Comparison of ENCODE assay signal across 8 mouse cellular contexts in the genomic region with DNA sequence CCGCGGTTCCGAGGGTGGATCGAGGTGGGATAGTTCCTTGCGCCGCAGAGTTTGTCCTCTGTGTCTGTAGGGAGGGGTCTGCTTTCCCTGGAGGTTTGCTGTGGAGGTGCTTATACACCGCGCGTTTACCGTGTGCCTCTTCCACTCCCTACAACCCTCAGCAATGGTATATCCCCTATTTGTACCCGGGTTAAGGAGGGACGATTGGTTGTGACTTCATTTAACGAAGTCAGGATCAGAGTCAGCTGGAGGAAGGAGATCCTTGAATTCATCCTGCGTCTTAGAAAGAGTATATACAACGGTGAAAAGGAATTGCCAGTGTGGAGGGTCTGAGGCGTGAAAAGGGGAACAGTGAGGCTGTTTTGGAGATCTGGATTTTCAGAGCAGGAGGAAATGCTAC. TPM values are rescaled to one million over a fixed set of nuclear protein-coding genes. Genes with fewer than 3 reads are reported as not detected.
DNase-seq lines count a peak whose midpoint lies in the region; ATAC-seq and TF ChIP-seq lines count a peak whose summit lies in the region.

No protein-coding gene starts in this region.

- no peak for DNase-seq in left cerebral cortex, adult 2 months (ENCODE audit: extremely low spot score in 1 of 2, low spot score in 2 of 2)
- DNase-seq in left cerebral cortex, postnatal 25 days (ENCODE audit: low spot score in 2 of 2), result no peak
- no peak for DNase-seq in layer of hippocampus, postnatal 14 days (ENCODE audit: low spot score in 2 of 2)
- no peak for DNase-seq in embryo, embryonic 10.5 days (ENCODE audit: low spot score)
- no peak for DNase-seq in retina, postnatal 1 day

- peaks cover 35% of the 10 kb centered on the region for H3K4me1 ChIP-seq in embryonic facial prominence, embryonic 12.5 days
- peaks cover 24% of the 10 kb centered on the region for H3K4me1 ChIP-seq in intestine, embryonic 15.5 days (replicated peaks)

- 2% methylated on average over 16 of the region's 16 CpGs for WGBS in embryonic facial prominence, embryonic 12.5 days
- 1% methylated on average over 16 of the region's 16 CpGs for WGBS in intestine, embryonic 15.5 days

- peaks cover 32% of the 10 kb centered on the region for H3K79me2 ChIP-seq in myocyte (ENCODE audit: control insufficient read depth, insufficient read depth)

- no peak for TF ChIP-seq POLR2A in myocyte (IDR thresholded peaks at IDR 0.05; ENCODE audit: insufficient read length, low read depth)

- H3K36me3 ChIP-seq in embryonic facial prominence, embryonic 12.5 days, result peaks cover 13% of the 10 kb centered on the region
- H3K36me3 ChIP-seq in intestine, embryonic 15.5 days, result peaks cover 4% of the 10 kb centered on the region; the same call in 1 of the 2 replicates
- H3K36me3 ChIP-seq in myocyte (ENCODE audit: control insufficient read depth, insufficient read depth), result no peaks in the 10 kb centered on the region

- H3K4me2 ChIP-seq in embryonic facial prominence, embryonic 12.5 days (replicated peaks), result peak overlapping the region; percentile 99
- H3K4me2 ChIP-seq in intestine, embryonic 15.5 days (replicated peaks), result peak overlapping the region; percentile 94
- peak overlapping the region; percentile 90 for H3K4me2 ChIP-seq in myocyte (ENCODE audit: low read depth)

- intact Hi-C loops in left cerebral cortex, adult 2 months (cut with DNase I), result no loop called here
- intact Hi-C loops in left cerebral cortex, postnatal 25 days (cut with DNase I), result no loop called here

- no peak for ATAC-seq in embryonic facial prominence, embryonic 12.5 days (ENCODE audit: insufficient number of reproducible peaks, insufficient read depth, low FRiP score, low TSS enrichment)
- no peak for ATAC-seq in intestine, embryonic 15.5 days

- peak overlapping the region; percentile 13 for H3ac ChIP-seq in myocyte (ENCODE audit: control insufficient read depth, insufficient read length)

- H3K9ac ChIP-seq in embryonic facial prominence, embryonic 12.5 days, result peak overlapping the region; percentile 94
- H3K9ac ChIP-seq in intestine, embryonic 15.5 days, result peak overlapping the region; percentile 76

- peak overlapping the region; percentile 67 for H3K4me3 ChIP-seq in left cerebral cortex, adult 2 months
- peak overlapping the region; percentile 91 for H3K4me3 ChIP-seq in embryonic facial prominence, embryonic 12.5 days
- H3K4me3 ChIP-seq in intestine, embryonic 15.5 days (replicated peaks), result peak overlapping the region; percentile 64
- H3K4me3 ChIP-seq in myocyte, result peak overlapping the region; percentile 89

- H3K27me3 ChIP-seq in embryonic facial prominence, embryonic 12.5 days, result no peaks in the 10 kb centered on the region
- no peaks in the 10 kb centered on the region for H3K27me3 ChIP-seq in intestine, embryonic 15.5 days (replicated peaks)
- H3K27me3 ChIP-seq in myocyte (ENCODE audit: control insufficient read depth, insufficient read depth, insufficient read length), result no peaks in the 10 kb centered on the region

- H3K27ac ChIP-seq in left cerebral cortex, adult 2 months, result peak overlapping the region; percentile 80
- peak overlapping the region; percentile 36; the same call in 1 of the 2 replicates for H3K27ac ChIP-seq in embryonic facial prominence, embryonic 12.5 days
- peak overlapping the region; percentile 77 for H3K27ac ChIP-seq in intestine, embryonic 15.5 days

- no peaks in the 10 kb centered on the region for H3K9me3 ChIP-seq in embryonic facial prominence, embryonic 12.5 days
- no peaks in the 10 kb centered on the region for H3K9me3 ChIP-seq in intestine, embryonic 15.5 days

- TF ChIP-seq CTCF in left cerebral cortex, adult 2 months (IDR thresholded peaks at IDR 0.05), result no peak

TF ChIP-seq in myocyte, 11 proteins besides CTCF, POLR2A, EP300 and RAD21:
- TF ChIP-seq E2F4 (IDR thresholded peaks at IDR 0.05; ENCODE audit: insufficient read depth), result no peak
- no peak for TF ChIP-seq TCF3 (IDR thresholded peaks at IDR 0.05; ENCODE audit: insufficient read length, low read depth)
- no peak for TF ChIP-seq REST (IDR thresholded peaks at IDR 0.05; ENCODE audit: insufficient read depth, insufficient read length)
- no peak for TF ChIP-seq MAX (IDR thresholded peaks at IDR 0.05; ENCODE audit: low read depth)
- TF ChIP-seq MYOD1 (IDR thresholded peaks at IDR 0.05; ENCODE audit: control insufficient read depth in 1 of 3, insufficient read length in 2 of 3, low read depth in 2 of 3), result no peak
- no peak for TF ChIP-seq CEBPB (IDR thresholded peaks at IDR 0.05; ENCODE audit: insufficient read depth, poor library complexity, severe bottlenecking)
- no peak for TF ChIP-seq TCF12 (IDR thresholded peaks at IDR 0.05; ENCODE audit: insufficient read depth, poor library complexity, severe bottlenecking)
- TF ChIP-seq USF1 (IDR thresholded peaks at IDR 0.05; ENCODE audit: low read depth), result no peak
- no peak for TF ChIP-seq POLR2AphosphoS2 (IDR thresholded peaks at IDR 0.05; ENCODE audit: insufficient read length, low read depth)
- no peak for TF ChIP-seq SRF (IDR thresholded peaks at IDR 0.05; ENCODE audit: control insufficient read depth, insufficient read length, low read depth)
- TF ChIP-seq MYOG (IDR thresholded peaks at IDR 0.05; ENCODE audit: control insufficient read depth in 1 of 3, insufficient read depth in 1 of 3, insufficient read length in 2 of 3, low read depth in 2 of 3), result no peak

RNA-seq across cellular contexts. Expression of gene Brms1, which starts 0.4 kb away (rescaled TPM):
- 10 to 100 TPM; 26.9 to 28.8 TPM for total RNA-seq in left cerebral cortex, adult 2 months (2021)
- 10 to 100 TPM; 20.2 to 23.6 TPM for total RNA-seq in left cerebral cortex, postnatal 25 days (2021)
- polyA plus RNA-seq in embryonic facial prominence, embryonic 12.5 days (2016; fragmentation: Nextera tagmentation; extraction: Ambion mirVana), result 38.4 and 45.4 TPM in 2 replicates
- polyA plus RNA-seq in intestine, embryonic 15.5 days (2015; fragmentation: Nextera tagmentation; extraction: Ambion mirVana), result 37.5 and 44.7 TPM in 2 replicates
- polyA plus RNA-seq in myocyte (2012; fragmentation: generic; extraction: Trizol), result 45.8 TPM
- 10 to 100 TPM; 10.8 to 12.9 TPM for total RNA-seq in layer of hippocampus, postnatal 14 days (2021)

RNA-seq across cellular contexts. Expression of gene AC124502.3, which starts 2.9 kb away (rescaled TPM):
- 1 to 10 TPM; 4.9 to 5.8 TPM for total RNA-seq in left cerebral cortex, adult 2 months (2021)
- total RNA-seq in left cerebral cortex, postnatal 25 days (2021), result 1 to 10 TPM; 3.6 to 5.2 TPM
- 3.5 and 4.7 TPM in 2 replicates for polyA plus RNA-seq in embryonic facial prominence, embryonic 12.5 days (2016; fragmentation: Nextera tagmentation; extraction: Ambion mirVana)
- polyA plus RNA-seq in intestine, embryonic 15.5 days (2015; fragmentation: Nextera tagmentation; extraction: Ambion mirVana), result 2.4 and 2.8 TPM in 2 replicates
- 1.6 TPM for polyA plus RNA-seq in myocyte (2012; fragmentation: generic; extraction: Trizol)
- 10 to 100 TPM in 1 of 2 experiments, 1 to 10 TPM in 1; 5.9 to 10.6 TPM for total RNA-seq in layer of hippocampus, postnatal 14 days (2021)

RNA-seq across cellular contexts. Expression of gene B4gat1, which starts 3.0 kb away (rescaled TPM):
- 100 to 1,000 TPM; 109 to 131 TPM for total RNA-seq in left cerebral cortex, adult 2 months (2021)
- 100 to 1,000 TPM; 126 to 132 TPM for total RNA-seq in left cerebral cortex, postnatal 25 days (2021)
- 46.4 and 48.1 TPM in 2 replicates for polyA plus RNA-seq in embryonic facial prominence, embryonic 12.5 days (2016; fragmentation: Nextera tagmentation; extraction: Ambion mirVana)
- 36.1 and 36.2 TPM in 2 replicates for polyA plus RNA-seq in intestine, embryonic 15.5 days (2015; fragmentation: Nextera tagmentation; extraction: Ambion mirVana)
- polyA plus RNA-seq in myocyte (2012; fragmentation: generic; extraction: Trizol), result 46.7 TPM
- total RNA-seq in layer of hippocampus, postnatal 14 days (2021), result 100 to 1,000 TPM; 124 to 127 TPM

RNA-seq across cellular contexts. Expression of gene Rin1, which starts 8.7 kb away (rescaled TPM):
- 10 to 100 TPM; 94.6 to 95.9 TPM for total RNA-seq in left cerebral cortex, adult 2 months (2021)
- 10 to 100 TPM; 92.7 to 93.9 TPM for total RNA-seq in left cerebral cortex, postnatal 25 days (2021)
- 1.8 and 2.4 TPM in 2 replicates for polyA plus RNA-seq in embryonic facial prominence, embryonic 12.5 days (2016; fragmentation: Nextera tagmentation; extraction: Ambion mirVana)
- 2.7 and 3.9 TPM in 2 replicates for polyA plus RNA-seq in intestine, embryonic 15.5 days (2015; fragmentation: Nextera tagmentation; extraction: Ambion mirVana)
- polyA plus RNA-seq in myocyte (2012; fragmentation: generic; extraction: Trizol), result 63.9 TPM
- 10 to 100 TPM; 68.7 to 72.6 TPM for total RNA-seq in layer of hippocampus, postnatal 14 days (2021)

RNA-seq across cellular contexts. Expression of gene Slc29a2, which starts 17.9 kb away (rescaled TPM):
- 10 to 100 TPM; 16.6 to 16.7 TPM for total RNA-seq in left cerebral cortex, adult 2 months (2021)
- 10 to 100 TPM; 14.1 to 15.0 TPM for total RNA-seq in left cerebral cortex, postnatal 25 days (2021)
- polyA plus RNA-seq in embryonic facial prominence, embryonic 12.5 days (2016; fragmentation: Nextera tagmentation; extraction: Ambion mirVana), result 4.7 and 5.1 TPM in 2 replicates
- 4.6 and 4.9 TPM in 2 replicates for polyA plus RNA-seq in intestine, embryonic 15.5 days (2015; fragmentation: Nextera tagmentation; extraction: Ambion mirVana)
- 8.7 TPM for polyA plus RNA-seq in myocyte (2012; fragmentation: generic; extraction: Trizol)
- total RNA-seq in layer of hippocampus, postnatal 14 days (2021), result 10 to 100 TPM; 16.8 to 17.3 TPM
